Mouse (Mus musculus) lung, adult 18-20 months (tissue): ENCODE results near the gene Aco1.

ENCODE experiments used
- DNase-seq, 2 experiments: peaks; one replicate each; pipeline ENCODE4 v3.0.0; 2022; ENCODE audit warnings: mixed read lengths in 2 of 2

Aco1 gene

GRCm38 (mm10) chr4:40218382-40218781 is 75.5 kb downstream of the Aco1 start:
- no peak for DNase-seq

- DNase-seq: no peak
Observed at GRCm38 (mm10) chr4:40220437-40220836, 77.6 kb downstream of the Aco1 start.

GRCm38 (mm10) chr4:40221004-40221760 is 78.3 kb downstream of the Aco1 start:
- DNase-seq: no peak

GRCm38 (mm10) chr4:40221876-40222585 is 79.2 kb downstream of the Aco1 start:
- no peak for DNase-seq

GRCm38 (mm10) chr4:40226095-40226494 is 83.2 kb downstream of the Aco1 start:
- no peak for DNase-seq

- no peak for DNase-seq
Observed at GRCm38 (mm10) chr4:40227131-40227530, 84.2 kb downstream of the Aco1 start.

- no peak for DNase-seq
Observed at GRCm38 (mm10) chr4:40227886-40228285, 85.0 kb downstream of the Aco1 start.

- DNase-seq: no peak
Observed at GRCm38 (mm10) chr4:40229723-40230122, 86.8 kb downstream of the Aco1 start.

GRCm38 (mm10) chr4:40233062-40233664 is 90.3 kb downstream of the Aco1 start:
- DNase-seq: no peak

GRCm38 (mm10) chr4:40234256-40234655 is 91.4 kb downstream of the Aco1 start:
- DNase-seq: no peak

- DNase-seq: no peak
Observed at GRCm38 (mm10) chr4:40236829-40237228, 93.9 kb downstream of the Aco1 start.

GRCm38 (mm10) chr4:40238483-40239408 is 95.9 kb downstream of the Aco1 start:
- peak; percentile 77 to 86 for DNase-seq

- DNase-seq: peak; percentile 45 to 49
Observed at GRCm38 (mm10) chr4:40239409-40240271, 96.8 kb downstream of the Aco1 start, which contains the start of gene Ddx58. Gene Ddx58, minus strand, starts transcription at chr4:40239828.

- no peak for DNase-seq
Observed at GRCm38 (mm10) chr4:40240272-40240744, 97.4 kb downstream of the Aco1 start.

GRCm38 (mm10) chr4:40241928-40242327 is 99.0 kb downstream of the Aco1 start:
- DNase-seq: no peak

GRCm38 (mm10) chr4:40243006-40243405 is 100.1 kb downstream of the Aco1 start:
- DNase-seq: no peak

- no peak for DNase-seq
Observed at GRCm38 (mm10) chr4:40244035-40244434, 101.2 kb downstream of the Aco1 start.
